Mouse (Mus musculus) lung, adult 2 months (tissue): ENCODE data around the gene Mknk2. TPM values are rescaled to one million over a fixed set of nuclear protein-coding genes. Genes with fewer than 3 reads are reported as not detected.

ENCODE experiments used
- DNase-seq: peaks from one replicate; pipeline ENCODE4 v3.0.0; 2022
- H3K4me1 ChIP-seq: fragments of 200-500 bp; 2 replicates; pipeline ENCODE4 v1.6.1; 2011; ENCODE audit warnings: low read length; ENCODE audit not compliant: control insufficient read depth, insufficient read depth
- H3K4me3 ChIP-seq: fragments of 200-500 bp; replicated peaks from 2 replicates; pipeline ENCODE3; 2011; ENCODE audit warnings: low read depth, mild to moderate bottlenecking, control low read depth, low read length; ENCODE audit errors: extremely low read depth
- CTCF ChIP-seq: fragments of 200-500 bp; IDR thresholded peaks from 2 replicates; pipeline ENCODE4 v1.5.1; 2011; ENCODE audit warnings: mild to moderate bottlenecking, low read length, control low read depth; ENCODE audit not compliant: insufficient read depth
- POLR2A ChIP-seq: fragments of 200-500 bp; IDR thresholded peaks from 2 replicates; pipeline ENCODE4 v1.6.1; 2011; ENCODE audit warnings: low read depth, mild to moderate bottlenecking, control low read depth, low read length, borderline replicate concordance; ENCODE audit errors: extremely low read depth
- WGBS: fragments of 180-500 bp; shearing (Covaris S2); methylation state at CpG from one replicate; pipeline ENCODE4 v1.1.7; 2018; 5-methylcytosine and 5-hydroxymethylcytosine counted together
- polyA plus RNA-seq: library from polyadenylated mRNA; depleted of rRNA; stranded (reverse); fragments of >200 nt; gene quantifications from 2 replicates; pipeline ENCODE4 v1.2.3, GENCODE M21; 2012

The Mknk2 gene
- polyA plus RNA-seq, 1 experiment, result 267 TPM

GRCm38 (mm10) chr10:80665016-80665380 is 12.9 kb downstream of the Mknk2 start:
- H3K4me3 ChIP-seq, result peak overlapping the region; percentile 31
- peak; percentile 66 for DNase-seq
- TF ChIP-seq POLR2A (no peak; the same call in 1 of the 2 replicates), CTCF (no peak)
- peaks cover 53% of the 10 kb centered on the region for H3K4me1 ChIP-seq
- WGBS, result 5% methylated on average over 10 of the region's 10 CpGs

DNA sequence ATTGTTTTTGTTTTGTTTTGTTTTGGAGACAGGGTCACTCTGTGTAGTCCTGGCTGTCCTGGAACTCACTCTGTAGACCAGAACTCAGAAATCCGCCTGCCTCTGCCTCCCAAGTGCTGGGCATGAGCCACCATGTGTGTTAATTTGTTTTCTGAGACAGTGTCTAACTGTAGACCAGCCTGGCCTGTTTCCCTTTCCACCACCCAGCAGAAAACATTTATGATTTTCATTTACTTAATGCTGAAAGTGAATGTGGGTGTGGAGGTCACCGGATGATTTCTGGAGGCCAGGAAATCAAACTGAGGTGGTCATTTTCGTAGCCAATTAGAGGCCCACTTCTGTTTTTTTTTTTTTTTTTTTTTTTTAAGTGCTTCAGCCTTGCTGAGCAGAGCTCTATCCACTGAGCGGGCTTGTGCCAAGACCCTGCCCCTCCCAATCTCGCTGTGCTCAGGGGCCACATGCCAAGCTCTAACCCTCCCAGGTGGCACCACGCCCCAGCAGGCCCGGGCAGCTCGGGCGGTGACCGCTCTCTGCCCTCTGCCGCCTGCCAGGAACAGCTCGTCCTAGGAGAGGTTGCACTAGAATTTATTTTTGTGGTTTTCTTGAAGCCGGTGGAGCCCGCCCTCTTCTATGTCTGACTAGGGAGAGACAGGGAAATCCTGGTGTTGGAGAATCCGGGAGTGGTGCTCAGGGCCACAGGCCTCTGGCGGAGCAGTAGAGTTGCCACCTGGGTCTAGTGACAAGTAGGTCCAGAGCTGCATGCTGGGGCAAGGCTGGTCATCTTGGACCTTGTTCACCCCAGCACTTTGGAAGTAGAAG is 13.5 kb downstream of the Mknk2 start:
- Histone ChIP-seq H3K4me1 (peaks cover 47% of the 10 kb centered on the region), H3K4me3 (peak overlapping the region; percentile 31)
- no peak for TF ChIP-seq CTCF
- TF ChIP-seq POLR2A, result peak; percentile 33; the same call in 1 of the 2 replicates
- 4% methylated on average over 16 of the region's 16 CpGs for WGBS
- DNase-seq, result peak; percentile 91

- Histone ChIP-seq H3K4me1 (peaks cover 42% of the 10 kb centered on the region), H3K4me3 (no peak overlapping the region)
- no peak for TF ChIP-seq POLR2A
- no peak for TF ChIP-seq CTCF
- peak; percentile 27 for DNase-seq
- 26% methylated on average over 5 of the region's 5 CpGs for WGBS
These were observed 14.3 kb downstream of the Mknk2 start for GRCm38 (mm10) chr10:80663485-80664196.

- Histone ChIP-seq H3K4me1 (peaks cover 32% of the 10 kb centered on the region), H3K4me3 (no peak overlapping the region)
- WGBS, result 23% methylated on average over 5 of the region's 5 CpGs
- TF ChIP-seq CTCF, result peak; percentile 80
- no peak for TF ChIP-seq POLR2A
- DNase-seq, result peak; percentile 67
These were observed 16.8 kb downstream of the Mknk2 start for GRCm38 (mm10) chr10:80661149-80661548.

- peak; percentile 77 for DNase-seq
- peaks cover 22% of the 10 kb centered on the region for H3K4me1 ChIP-seq
- TF ChIP-seq CTCF, result peak; percentile 73
- TF ChIP-seq POLR2A, result no peak
- H3K4me3 ChIP-seq, result no peak overlapping the region
- WGBS, result 6% methylated on average over 10 of the region's 10 CpGs
These were observed 18.7 kb downstream of the Mknk2 start for GRCm38 (mm10) chr10:80659213-80659612.

DNA sequence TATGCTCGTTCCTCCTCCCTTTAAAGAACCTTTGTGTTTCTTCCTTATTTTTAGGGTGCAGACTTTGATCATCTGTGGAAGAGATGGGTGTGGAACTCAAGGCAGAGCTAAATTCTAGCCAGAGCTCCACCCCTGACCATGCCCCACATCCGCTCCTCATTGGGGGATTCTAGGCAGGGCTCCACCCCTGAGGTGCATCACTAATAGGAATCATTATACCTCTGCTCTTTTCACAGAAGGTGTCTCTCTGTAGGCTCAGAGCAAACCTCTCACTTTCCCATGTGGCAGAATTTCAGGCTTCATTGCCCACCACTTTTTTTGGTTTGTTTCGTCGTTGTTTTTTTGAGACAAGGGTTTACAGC is 19.1 kb downstream of the Mknk2 start:
- Histone ChIP-seq H3K4me3 (no peak overlapping the region), H3K4me1 (peaks cover 18% of the 10 kb centered on the region)
- TF ChIP-seq POLR2A (no peak), CTCF (no peak)
- no peak for DNase-seq
- 50% methylated on average over 4 of the region's 4 CpGs for WGBS

- no peak for DNase-seq
- Histone ChIP-seq H3K4me1 (peaks cover 14% of the 10 kb centered on the region), H3K4me3 (no peak overlapping the region)
- 73% methylated on average over 14 of the region's 14 CpGs for WGBS
- TF ChIP-seq CTCF (no peak), POLR2A (no peak)
These were observed 19.6 kb downstream of the Mknk2 start for GRCm38 (mm10) chr10:80658194-80658840.

DNA sequence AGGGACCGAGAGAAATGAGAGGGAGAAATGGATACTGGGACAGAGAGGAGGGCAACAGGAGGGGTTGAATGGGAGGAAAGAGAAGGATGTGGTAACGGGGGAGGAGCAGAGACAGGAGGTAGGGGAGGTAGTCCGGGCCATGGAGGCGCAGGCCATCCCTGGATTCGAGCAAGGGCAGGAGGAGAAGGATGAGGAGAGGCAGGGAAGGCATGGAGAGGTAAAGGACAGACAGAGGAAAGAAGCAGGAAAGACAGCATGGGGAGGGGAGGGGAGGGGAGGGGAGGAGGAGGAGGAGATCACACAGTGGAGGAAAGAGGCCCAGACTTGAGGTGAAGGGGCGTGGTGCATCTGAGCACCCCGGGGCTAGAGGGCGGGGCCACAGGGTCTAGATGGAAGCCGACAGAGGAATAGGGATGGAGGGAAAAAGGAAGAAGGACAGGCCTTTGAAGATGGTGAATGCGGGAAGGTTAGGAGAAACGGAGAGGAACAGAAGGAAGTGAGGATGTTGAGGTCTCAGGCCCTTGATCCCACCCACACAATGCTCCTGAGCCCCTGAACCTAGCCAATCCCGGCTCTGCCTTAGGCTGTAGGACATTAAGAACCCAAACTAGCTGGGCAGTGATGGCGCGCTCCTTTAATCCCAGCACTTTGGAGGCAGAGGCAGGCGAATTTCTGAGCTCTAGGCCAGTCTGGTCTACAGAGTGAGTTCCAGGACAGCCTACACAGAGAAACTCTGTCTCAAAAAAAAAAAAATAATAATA is 20.9 kb downstream of the Mknk2 start, which contains the start of gene Btbd2:
Gene Btbd2, minus strand, starts transcription at position 209 of the 761 bp plus-strand sequence.
- DNase-seq, result no peak

More for the DNA sequence above, 20.9 kb downstream of the Mknk2 start, which contains the start of gene Btbd2:
- WGBS, result 32% methylated on average over 15 of the region's 15 CpGs
- Histone ChIP-seq H3K4me1 (peaks cover 12% of the 10 kb centered on the region), H3K4me3 (peak within 1 kb of the TSS; percentile 95)
- TF ChIP-seq POLR2A (no peak), CTCF (no peak)
